Mouse (Mus musculus) forebrain, embryonic 14.5 days (tissue): Measurements from ENCODE around the gene Zfp219. TPM values are rescaled to one million over a fixed set of nuclear protein-coding genes. Genes with fewer than 3 reads are reported as not detected.

ENCODE experiments used
- ATAC-seq: fragments of 200-750 bp; cut with Nextera tagmentation; 2 replicates; pipeline ENCODE4 v1.8.0; 2017; ENCODE audit warnings: mild to moderate bottlenecking, moderate library complexity
- DNase-seq: peaks from one replicate; pipeline ENCODE4 v3.0.0-alpha.2; 2015; ENCODE audit warnings: low spot score
- H3K27ac ChIP-seq: fragments of 300-500 bp; sonication (generic); 2 replicates; pipeline ENCODE4 v1.5.1; 2014; ENCODE audit warnings: low read depth, mild to moderate bottlenecking, control low read depth, low read length, moderate library complexity
- H3K27me3 ChIP-seq: fragments of 300-500 bp; sonication (generic); replicated peaks from 2 replicates; pipeline ENCODE4 v1.6.1; 2014; ENCODE audit warnings: low read length, control low read depth, mixed read lengths; ENCODE audit not compliant: control insufficient read depth, insufficient read depth
- H3K36me3 ChIP-seq: fragments of 300-500 bp; sonication (generic); 2 replicates; pipeline ENCODE4 v1.6.1; 2014; ENCODE audit warnings: low read length, control low read depth; ENCODE audit not compliant: control insufficient read depth, insufficient read depth
- H3K4me1 ChIP-seq: fragments of 300-500 bp; sonication (generic); 2 replicates; pipeline ENCODE4 v1.6.1; 2014; ENCODE audit warnings: antibody characterized with exemption, low read length, control low read depth; ENCODE audit not compliant: control insufficient read depth, insufficient read depth
- H3K4me2 ChIP-seq: fragments of 300-500 bp; sonication (generic); 2 replicates; pipeline ENCODE4 v1.6.1; 2014; ENCODE audit warnings: mild to moderate bottlenecking, control low read depth, low read length
- H3K4me3 ChIP-seq: fragments of 300-500 bp; sonication (generic); 2 replicates; pipeline ENCODE4 v1.5.1; 2014; ENCODE audit warnings: low read depth, low read length, control low read depth
- H3K9ac ChIP-seq: fragments of 300-500 bp; sonication (generic); 2 replicates; pipeline ENCODE4 v1.6.1; 2014; ENCODE audit warnings: mild to moderate bottlenecking, low read length, control low read depth, moderate library complexity
- H3K9me3 ChIP-seq: fragments of 300-500 bp; sonication (generic); replicated peaks from 2 replicates; pipeline ENCODE4 v1.6.1; 2016; ENCODE audit warnings: low read length, control low read depth, mixed read lengths; ENCODE audit not compliant: control insufficient read depth
- WGBS: fragments of 180-500 bp; shearing (Covaris S2); extraction: QIAGEN DNeasy Blood & Tissue Kit; methylation state at CpG from one replicate; pipeline ENCODE4 v1.1.7; 2014; 5-methylcytosine and 5-hydroxymethylcytosine counted together
- polyA plus RNA-seq: library from polyadenylated mRNA; unstranded; fragments of >200 nt; fragmentation: Nextera tagmentation; extraction: Ambion mirVana; gene quantifications from 2 replicates; pipeline ENCODE4 v1.2.1, GENCODE M21; 2014

The Zfp219 gene
- polyA plus RNA-seq, 1 experiment from 2014 or later, result 41.0 TPM

DNA sequence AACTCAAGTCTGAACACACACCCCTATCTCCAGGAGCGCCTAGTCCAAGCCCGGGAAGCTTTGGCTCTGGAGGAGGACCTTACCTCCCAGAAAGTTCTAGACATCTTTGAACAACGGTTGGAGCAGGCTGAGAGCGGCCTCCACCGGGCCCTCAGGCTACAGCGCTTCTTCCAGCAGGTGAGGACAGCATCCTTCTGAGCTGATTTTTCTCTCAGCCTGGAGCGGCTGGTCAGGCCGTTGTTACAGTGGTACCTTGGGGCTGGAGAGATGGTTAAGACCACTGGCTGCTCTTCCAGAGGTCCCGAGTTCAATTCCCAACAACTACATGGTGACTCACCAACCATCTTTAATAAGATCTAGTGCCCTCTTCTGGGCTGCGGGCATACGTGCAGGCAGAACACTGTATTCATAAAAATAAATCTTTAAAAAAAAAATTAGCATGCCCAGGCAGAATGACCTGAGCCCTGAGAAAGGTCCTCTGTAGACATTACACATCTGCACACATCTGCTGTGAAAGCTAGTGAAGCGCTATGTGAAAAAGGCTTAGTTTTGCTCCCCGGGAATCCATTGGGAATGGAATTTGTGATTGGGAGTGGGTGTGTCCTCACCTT is 24.2 kb downstream of the Zfp219 start:
- Histone ChIP-seq H3K9ac (no peak overlapping the region), H3K36me3 (peaks cover 94% of the 10 kb centered on the region), H3K27me3 (no peaks in the 10 kb centered on the region), H3K4me2 (no peak overlapping the region), H3K4me3 (no peak overlapping the region), H3K27ac (no peak overlapping the region), H3K9me3 (no peaks in the 10 kb centered on the region), H3K4me1 (no peaks in the 10 kb centered on the region)
- DNase-seq (no peak), ATAC-seq (peak; percentile 6; the same call in 1 of the 2 replicates)
- 89% methylated on average over 13 of the region's 13 CpGs for WGBS

DNA sequence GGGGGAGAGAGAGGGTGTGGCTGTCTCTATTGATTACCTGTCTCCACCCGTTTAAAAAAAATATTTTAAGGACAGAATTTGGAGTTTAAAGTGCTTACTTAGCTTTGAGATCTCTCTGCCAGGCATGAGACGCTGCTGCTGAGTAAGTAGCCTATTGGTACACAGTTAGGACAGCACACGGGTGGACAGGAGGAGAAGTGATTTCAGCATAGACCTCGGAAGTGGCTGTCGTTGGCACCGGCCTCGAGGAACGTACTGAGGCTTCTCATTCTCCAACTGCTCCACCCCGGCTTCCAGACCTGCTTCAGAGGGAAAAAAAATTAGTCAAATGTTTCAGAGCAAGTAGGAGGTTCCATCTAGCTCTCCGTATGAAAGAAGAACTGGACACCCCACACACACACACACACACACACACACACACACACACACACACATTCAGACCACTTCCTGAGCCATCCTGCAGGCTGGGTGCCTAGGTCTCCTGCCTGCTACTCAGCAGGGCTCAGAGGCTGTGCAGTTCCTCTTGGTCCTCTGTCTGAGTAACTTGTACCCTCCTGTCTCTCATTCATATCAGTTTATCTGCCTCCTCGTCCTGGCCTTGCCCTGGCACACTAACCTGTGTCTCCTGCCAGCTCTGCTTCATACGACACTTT is 25.2 kb downstream of the Zfp219 start:
- H3K4me3 ChIP-seq, result no peak overlapping the region
- H3K27ac ChIP-seq, result no peak overlapping the region
- H3K9me3 ChIP-seq, result no peaks in the 10 kb centered on the region
- WGBS, result 86% methylated on average over 12 of the region's 12 CpGs
- H3K36me3 ChIP-seq, result peaks cover 94% of the 10 kb centered on the region
- ATAC-seq, result no peak
- H3K27me3 ChIP-seq, result no peaks in the 10 kb centered on the region
- H3K4me2 ChIP-seq, result no peak overlapping the region
- no peak for DNase-seq
- no peaks in the 10 kb centered on the region for H3K4me1 ChIP-seq
- no peak overlapping the region for H3K9ac ChIP-seq

DNA sequence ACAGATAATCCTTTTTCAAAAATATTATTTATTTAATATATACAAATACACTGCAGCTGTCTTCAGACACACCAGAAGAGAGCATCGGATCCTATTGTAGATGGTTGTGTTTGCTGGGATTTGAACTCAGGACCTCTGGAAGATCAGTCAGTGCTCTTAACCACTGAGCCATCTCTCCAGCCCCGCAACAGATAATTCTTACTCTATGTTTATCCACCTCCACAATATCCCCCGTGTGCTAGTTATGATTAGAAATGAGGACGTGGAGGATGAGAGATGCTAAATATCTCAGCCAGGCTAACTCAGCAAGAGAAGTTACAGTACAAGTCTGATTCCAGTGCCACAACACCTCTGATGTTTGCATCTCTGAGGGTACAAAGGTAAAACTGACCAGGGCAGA is 26.1 kb downstream of the Zfp219 start:
- H3K27me3 ChIP-seq, result no peaks in the 10 kb centered on the region
- H3K27ac ChIP-seq, result no peak overlapping the region
- no peaks in the 10 kb centered on the region for H3K9me3 ChIP-seq
- H3K9ac ChIP-seq, result no peak overlapping the region
- no peaks in the 10 kb centered on the region for H3K4me1 ChIP-seq
- no peak overlapping the region for H3K4me3 ChIP-seq
- H3K4me2 ChIP-seq, result no peak overlapping the region
- no peak for DNase-seq
- WGBS, result 93% methylated on average over 4 of the region's 4 CpGs
- peaks cover 95% of the 10 kb centered on the region for H3K36me3 ChIP-seq
- no peak for ATAC-seq

DNA sequence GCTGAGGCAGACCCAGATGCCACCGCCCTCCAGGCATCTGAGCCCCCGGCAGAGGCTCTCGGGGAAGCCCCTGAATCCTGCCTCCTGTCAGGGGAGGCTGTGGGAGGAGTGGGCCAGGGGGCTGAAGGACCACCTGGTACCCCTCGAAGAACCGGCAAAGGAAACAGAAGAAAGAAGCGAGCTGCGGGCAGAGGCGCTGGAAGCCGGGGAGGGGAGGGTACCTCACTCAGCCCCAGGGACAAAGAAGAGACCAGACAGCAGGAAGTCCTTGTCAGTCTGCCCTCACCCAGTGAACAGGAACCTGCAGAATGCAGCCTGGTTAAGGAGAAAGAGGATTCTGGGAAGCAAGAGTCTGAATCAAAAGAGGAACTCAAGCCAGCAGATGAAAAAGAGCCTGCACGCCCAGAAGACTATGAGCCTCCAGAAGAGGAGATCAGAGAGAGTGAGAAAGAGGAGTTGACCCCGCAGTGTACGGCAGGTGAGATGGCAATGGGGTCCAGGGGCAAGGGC is 31.0 kb downstream of the Zfp219 start:
- Histone ChIP-seq H3K36me3 (peaks cover 70% of the 10 kb centered on the region), H3K27ac (no peak overlapping the region), H3K4me1 (peaks cover 6% of the 10 kb centered on the region; the same call in 1 of the 2 replicates), H3K4me2 (no peak overlapping the region), H3K9me3 (no peaks in the 10 kb centered on the region), H3K9ac (0 out of 2 replicates have a peak overlapping the region, but pooled peaks have one; percentile 25), H3K27me3 (no peaks in the 10 kb centered on the region), H3K4me3 (no peak overlapping the region)
- DNase-seq (no peak), ATAC-seq (no peak)
- 68% methylated on average over 12 of the region's 12 CpGs for WGBS

DNA sequence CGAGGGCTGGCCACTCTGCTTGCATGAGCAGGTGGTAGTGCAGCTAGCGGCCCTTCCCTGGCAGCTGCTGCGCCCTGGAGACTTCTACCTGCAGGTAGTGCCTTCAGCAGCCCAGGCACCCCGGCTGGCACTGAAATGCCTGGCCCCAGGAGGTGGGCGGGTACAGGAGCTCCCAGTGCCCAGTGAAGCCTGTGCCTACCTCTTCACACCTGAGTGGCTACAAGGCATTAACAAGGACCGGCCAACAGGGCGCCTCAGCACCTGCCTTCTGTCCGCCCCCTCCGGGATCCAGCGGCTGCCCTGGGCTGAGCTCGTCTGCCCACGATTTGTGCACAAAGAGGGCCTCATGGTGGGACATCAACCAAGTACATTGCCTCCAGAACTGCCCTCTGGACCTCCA is 31.8 kb downstream of the Zfp219 start:
- Histone ChIP-seq H3K36me3 (peaks cover 62% of the 10 kb centered on the region), H3K4me3 (no peak overlapping the region), H3K27ac (no peak overlapping the region), H3K27me3 (no peaks in the 10 kb centered on the region), H3K4me1 (peaks cover 11% of the 10 kb centered on the region; the same call in 1 of the 2 replicates), H3K9ac (no peak overlapping the region), H3K4me2 (no peak overlapping the region), H3K9me3 (no peaks in the 10 kb centered on the region)
- ATAC-seq, result no peak
- 76% methylated on average over 12 of the region's 12 CpGs for WGBS
- DNase-seq, result no peak

DNA sequence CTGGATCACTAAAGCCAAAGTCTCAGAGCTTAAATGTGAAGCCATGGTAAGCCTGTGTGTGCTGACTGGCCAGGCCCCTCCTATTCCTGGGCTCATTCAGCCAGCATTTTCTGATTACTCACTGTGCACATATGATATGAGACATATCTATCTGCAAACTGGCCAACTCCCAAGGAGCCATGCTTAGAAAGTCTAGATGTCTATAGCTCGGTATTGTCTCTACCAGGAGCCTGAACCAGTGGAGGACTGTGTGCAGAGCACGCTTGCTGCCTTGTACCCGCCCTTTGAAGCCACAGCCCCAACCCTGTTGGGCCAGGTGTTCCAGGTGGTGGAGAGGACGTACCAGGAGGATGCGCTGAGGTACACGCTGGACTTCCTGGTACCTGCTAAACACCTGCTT is 33.4 kb downstream of the Zfp219 start:
- Histone ChIP-seq H3K9ac (no peak overlapping the region), H3K27ac (no peak overlapping the region), H3K4me1 (peaks cover 14% of the 10 kb centered on the region; the same call in 1 of the 2 replicates), H3K27me3 (no peaks in the 10 kb centered on the region), H3K36me3 (peaks cover 50% of the 10 kb centered on the region), H3K9me3 (no peaks in the 10 kb centered on the region), H3K4me3 (no peak overlapping the region), H3K4me2 (no peak overlapping the region)
- ATAC-seq (no peak), DNase-seq (no peak)
- 93% methylated on average over 6 of the region's 6 CpGs for WGBS

DNA sequence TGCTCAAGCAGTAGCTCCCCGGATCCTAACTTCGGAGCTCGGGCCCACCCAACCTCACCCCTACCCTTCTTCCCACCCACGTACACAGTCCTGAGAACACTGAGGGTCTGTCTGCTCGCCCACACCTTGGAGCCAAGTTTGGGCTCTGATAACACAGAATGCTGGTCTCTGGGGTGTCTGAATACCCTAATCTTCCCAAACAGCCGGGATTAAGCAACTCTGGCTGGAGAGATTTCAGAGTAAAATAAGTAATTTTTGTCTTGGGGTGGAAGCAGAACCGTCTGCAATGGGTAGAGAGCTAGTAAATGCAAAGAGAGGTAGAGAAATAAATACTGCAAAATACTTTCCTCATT is 34.4 kb downstream of the Zfp219 start:
- H3K4me3 ChIP-seq, result peak overlapping the region; percentile 70
- H3K9me3 ChIP-seq, result no peaks in the 10 kb centered on the region
- H3K36me3 ChIP-seq, result peaks cover 40% of the 10 kb centered on the region
- H3K9ac ChIP-seq, result peak overlapping the region; percentile 87
- no peaks in the 10 kb centered on the region for H3K27me3 ChIP-seq
- peak overlapping the region; percentile 97 for H3K4me2 ChIP-seq
- DNase-seq (no peak), ATAC-seq (no peak)
- WGBS, result 1% methylated on average over 7 of the region's 7 CpGs
- peak overlapping the region; percentile 89 for H3K27ac ChIP-seq
- H3K4me1 ChIP-seq, result peaks cover 14% of the 10 kb centered on the region; the same call in 1 of the 2 replicates

DNA sequence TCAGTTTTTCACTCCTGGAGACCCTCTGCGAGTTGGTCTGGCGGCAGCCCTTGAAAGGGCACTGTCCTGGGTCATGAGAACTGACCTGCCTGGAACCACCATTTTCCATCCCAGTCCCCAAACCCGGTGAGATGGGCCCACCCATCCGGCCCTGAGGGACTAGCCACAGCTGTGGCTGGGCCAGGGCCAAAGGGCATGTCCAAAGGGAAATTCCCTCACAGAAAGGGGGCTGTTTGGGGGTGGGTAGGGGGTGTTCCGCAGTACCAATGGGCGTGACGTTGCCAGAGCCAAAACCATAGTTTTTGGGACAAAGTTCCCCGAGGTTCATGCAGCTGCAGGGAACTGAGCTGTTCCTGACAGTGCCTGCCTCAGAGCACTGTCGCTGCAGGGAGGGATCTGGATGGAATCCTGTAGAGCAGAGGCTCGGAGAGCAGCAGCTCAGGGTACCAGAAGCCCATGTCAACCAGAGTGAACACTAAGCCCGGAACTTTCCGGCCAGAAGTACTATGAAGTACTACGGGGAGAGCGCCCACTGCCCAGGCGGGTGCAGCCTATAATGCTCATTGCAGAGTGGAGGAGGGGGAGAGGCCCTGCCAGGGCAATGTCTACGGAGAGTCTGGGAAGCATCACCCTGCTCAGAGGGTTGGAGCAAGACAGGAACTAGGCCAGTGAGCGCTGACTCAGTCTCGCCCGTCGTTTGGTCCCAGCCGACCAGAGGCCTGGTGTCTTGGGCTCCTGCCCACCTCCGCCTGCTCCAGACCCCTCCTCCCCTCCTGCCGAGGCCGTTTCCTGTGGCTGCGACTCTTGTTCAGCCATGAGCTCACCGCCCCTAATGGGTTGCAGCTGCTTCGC is 35.0 kb downstream of the Zfp219 start:
- under 1% methylated on average over 25 of the region's 27 CpGs for WGBS
- Histone ChIP-seq H3K4me2 (peak overlapping the region; percentile 97), H3K4me3 (peak overlapping the region; percentile 70), H3K27me3 (no peaks in the 10 kb centered on the region), H3K9ac (peak overlapping the region; percentile 87), H3K27ac (peak overlapping the region; percentile 89), H3K36me3 (peaks cover 34% of the 10 kb centered on the region), H3K4me1 (peaks cover 14% of the 10 kb centered on the region; the same call in 1 of the 2 replicates), H3K9me3 (no peaks in the 10 kb centered on the region)
- peak; percentile 57 for ATAC-seq
- DNase-seq, result peak; percentile 86
